Mouse (Mus musculus) intestine, postnatal 0 days (tissue): Measurements from ENCODE around the gene Ly6g6c. TPM values are rescaled to one million over a fixed set of nuclear protein-coding genes. Genes with fewer than 3 reads are reported as not detected.

Source experiments
- ATAC-seq: fragments of 200-750 bp; cut with Nextera tagmentation; 2 replicates; pipeline ENCODE4 v1.8.0; 2017; ENCODE audit warnings: mild to moderate bottlenecking, moderate TSS enrichment, moderate library complexity
- H3K27ac ChIP-seq: fragments of 300-500 bp; sonication (generic); 2 replicates; pipeline ENCODE4 v1.5.1; 2014; ENCODE audit warnings: mild to moderate bottlenecking, low read depth, low read length, moderate library complexity
- H3K27me3 ChIP-seq: fragments of 300-500 bp; sonication (generic); replicated peaks from 2 replicates; pipeline ENCODE4 v1.6.1; 2014; ENCODE audit warnings: low read length, mixed read lengths; ENCODE audit not compliant: control insufficient read depth, insufficient read depth
- H3K36me3 ChIP-seq: fragments of 300-500 bp; sonication (generic); 2 replicates; pipeline ENCODE4 v1.6.1; 2014; ENCODE audit warnings: mild to moderate bottlenecking, moderate library complexity; ENCODE audit not compliant: control insufficient read depth, insufficient read depth
- H3K4me1 ChIP-seq: fragments of 300-500 bp; sonication (generic); replicated peaks from 2 replicates; pipeline ENCODE4 v1.6.1; 2014; ENCODE audit warnings: antibody characterized with exemption, low read length, mixed read lengths; ENCODE audit not compliant: control insufficient read depth, insufficient read depth
- H3K4me2 ChIP-seq: fragments of 300-500 bp; sonication (generic); replicated peaks from 2 replicates; pipeline ENCODE4 v1.6.1; 2014; ENCODE audit warnings: low read depth, mild to moderate bottlenecking, moderate library complexity
- H3K4me3 ChIP-seq: fragments of 300-500 bp; sonication (generic); 2 replicates; pipeline ENCODE4 v1.5.1; 2014; ENCODE audit warnings: low read depth, low read length
- H3K9ac ChIP-seq: fragments of 300-500 bp; sonication (generic); 2 replicates; pipeline ENCODE4 v1.6.1; 2014; ENCODE audit warnings: mild to moderate bottlenecking, low read depth, low read length
- H3K9me3 ChIP-seq: fragments of 300-500 bp; sonication (generic); 2 replicates; pipeline ENCODE4 v1.6.1; 2016; ENCODE audit warnings: mixed run types; ENCODE audit not compliant: control insufficient read depth
- CTCF ChIP-seq: sonication (generic); IDR thresholded peaks from 2 replicates; pipeline ENCODE4 v1.5.1; 2016; ENCODE audit warnings: low read depth, mild to moderate bottlenecking, control low read depth, antibody characterized with exemption, moderate library complexity
- WGBS: fragments of 180-500 bp; shearing (Covaris S2); extraction: QIAGEN DNeasy Blood & Tissue Kit; methylation state at CpG from one replicate; pipeline ENCODE4 v1.1.7; 2014; 5-methylcytosine and 5-hydroxymethylcytosine counted together
- polyA plus RNA-seq: library from polyadenylated mRNA; unstranded; fragments of >200 nt; fragmentation: Nextera tagmentation; extraction: Ambion mirVana; gene quantifications from 2 replicates; pipeline ENCODE4 v1.2.1, GENCODE M21; 2015

The Ly6g6c gene
- polyA plus RNA-seq, 1 experiment from 2014 or later: 0.12 TPM

GRCm38 (mm10) chr17:35019894-35020293, 45.3 kb upstream of the Ly6g6c start:
- Histone ChIP-seq H3K4me3 (no peak overlapping the region), H3K9ac (no peak overlapping the region), H3K27me3 (no peaks in the 10 kb centered on the region), H3K27ac (no peak overlapping the region), H3K4me1 (peaks cover 6% of the 10 kb centered on the region), H3K9me3 (no peaks in the 10 kb centered on the region), H3K36me3 (peaks cover 15% of the 10 kb centered on the region), H3K4me2 (no peak overlapping the region)
- TF ChIP-seq CTCF: no peak
- 87% methylated on average over 11 of the region's 11 CpGs for WGBS
- ATAC-seq: no peak

- H3K4me2 ChIP-seq: no peak overlapping the region
- TF ChIP-seq CTCF: no peak
- H3K9ac ChIP-seq: no peak overlapping the region
- peaks cover 6% of the 10 kb centered on the region for H3K4me1 ChIP-seq
- H3K4me3 ChIP-seq: no peak overlapping the region
- no peaks in the 10 kb centered on the region for H3K27me3 ChIP-seq
- no peak for ATAC-seq
- H3K9me3 ChIP-seq: no peaks in the 10 kb centered on the region
- H3K27ac ChIP-seq: no peak overlapping the region
- 77% methylated on average over 8 of the region's 8 CpGs for WGBS
- H3K36me3 ChIP-seq: peaks cover 9% of the 10 kb centered on the region
Measured at GRCm38 (mm10) chr17:35020551-35020950, 44.6 kb upstream of the Ly6g6c start.

DNA sequence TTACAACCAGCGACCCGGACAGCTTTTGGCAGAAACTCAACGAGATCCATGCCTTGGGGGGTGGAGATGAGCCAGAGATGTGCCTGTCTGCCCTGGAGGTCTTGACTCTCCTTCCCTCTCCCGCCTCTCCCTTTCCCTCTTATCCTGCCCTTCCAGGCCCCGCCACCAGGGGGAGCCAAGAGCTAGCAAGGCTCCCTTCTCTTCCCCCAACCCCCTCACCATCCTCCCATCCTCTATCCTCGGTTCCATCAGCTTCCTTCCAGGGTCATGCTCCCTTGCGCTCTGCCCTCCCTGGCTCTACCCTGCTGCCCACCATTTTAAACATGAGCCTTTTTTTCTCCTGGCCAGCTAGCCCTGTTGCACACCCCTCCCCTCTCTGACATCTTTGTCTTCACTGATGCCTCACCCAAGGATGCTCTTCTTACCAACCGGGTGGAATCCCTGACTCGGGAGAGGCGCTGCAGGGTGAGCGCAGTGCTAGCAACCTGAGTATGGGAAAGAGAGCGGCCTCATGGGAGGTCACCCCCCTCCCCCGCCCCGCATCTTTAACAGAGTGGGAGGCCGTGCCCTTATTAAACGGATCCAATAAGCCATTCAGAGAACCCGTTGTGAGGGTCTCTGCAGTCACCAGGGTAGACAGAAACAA, 43.9 kb upstream of the Ly6g6c start:
- peaks cover 1% of the 10 kb centered on the region; the same call in 1 of the 2 replicates for H3K36me3 ChIP-seq
- peak overlapping the region; percentile 14; the same call in 1 of the 2 replicates for H3K4me2 ChIP-seq
- ATAC-seq: no peak
- H3K27me3 ChIP-seq: no peaks in the 10 kb centered on the region
- H3K27ac ChIP-seq: no peak overlapping the region
- peaks cover 6% of the 10 kb centered on the region for H3K4me1 ChIP-seq
- no peak overlapping the region for H3K4me3 ChIP-seq
- no peak overlapping the region for H3K9ac ChIP-seq
- whole genome bisulfite sequencing: 14% methylated on average over 17 of the region's 17 CpGs
- H3K9me3 ChIP-seq: no peaks in the 10 kb centered on the region
- peak; percentile 99 for TF ChIP-seq CTCF

GRCm38 (mm10) chr17:35021842-35022477, 43.2 kb upstream of the Ly6g6c start:
- no peak overlapping the region for H3K4me2 ChIP-seq
- H3K4me1 ChIP-seq: no peaks in the 10 kb centered on the region; the same call in 1 of the 2 replicates
- no peak overlapping the region for H3K27ac ChIP-seq
- no peaks in the 10 kb centered on the region for H3K9me3 ChIP-seq
- no peak overlapping the region for H3K9ac ChIP-seq
- TF ChIP-seq CTCF: 0 out of 2 replicates have a peak, but pooled peaks have one; percentile 16
- H3K27me3 ChIP-seq: no peaks in the 10 kb centered on the region
- no peaks in the 10 kb centered on the region for H3K36me3 ChIP-seq
- WGBS: 25% methylated on average over 6 of the region's 6 CpGs
- H3K4me3 ChIP-seq: no peak overlapping the region
- ATAC-seq: no peak

DNA sequence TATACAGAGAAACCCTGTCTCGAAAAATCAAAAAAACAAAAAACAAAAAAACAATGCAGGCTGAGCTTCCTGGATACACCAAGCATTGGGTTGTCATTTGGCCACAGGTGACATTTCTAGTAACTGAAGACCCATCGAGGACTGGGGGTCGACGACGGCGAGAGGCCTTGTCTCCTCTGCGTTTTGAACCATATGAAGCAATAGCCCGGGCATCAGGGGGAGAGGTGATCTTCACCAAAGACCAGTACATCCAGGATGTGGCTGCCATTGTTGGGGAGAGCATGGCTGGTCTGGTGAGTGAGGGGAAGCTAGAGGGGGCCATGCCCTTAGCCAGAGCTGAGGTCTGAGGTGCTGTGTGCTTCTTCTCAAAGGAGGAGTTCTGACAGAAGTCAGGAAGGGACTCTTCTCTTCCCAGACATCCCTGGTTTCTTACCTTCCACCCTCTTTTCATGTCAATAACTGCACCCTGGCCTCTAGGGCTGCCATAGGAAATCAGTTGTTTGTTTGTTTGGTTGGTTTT, 42.6 kb upstream of the Ly6g6c start:
- no peak for ATAC-seq
- no peak for TF ChIP-seq CTCF
- no peak overlapping the region for H3K27ac ChIP-seq

GRCm38 (mm10) chr17:35023221-35023620, 42.0 kb upstream of the Ly6g6c start:
- H3K4me3 ChIP-seq: no peak overlapping the region
- 84% methylated on average over 5 of the region's 5 CpGs for WGBS
- ATAC-seq: no peak
- H3K9ac ChIP-seq: no peak overlapping the region
- H3K4me1 ChIP-seq: no peaks in the 10 kb centered on the region; the same call in 1 of the 2 replicates
- peak; percentile 33 for TF ChIP-seq CTCF
- no peak overlapping the region for H3K4me2 ChIP-seq
- H3K36me3 ChIP-seq: no peaks in the 10 kb centered on the region
- no peaks in the 10 kb centered on the region for H3K9me3 ChIP-seq
- H3K27ac ChIP-seq: no peak overlapping the region; the same call in 1 of the 2 replicates
- H3K27me3 ChIP-seq: no peaks in the 10 kb centered on the region

More for the DNA sequence above, 42.6 kb upstream of the Ly6g6c start:
- Histone ChIP-seq H3K36me3 (no peaks in the 10 kb centered on the region), H3K4me2 (no peak overlapping the region), H3K4me3 (no peak overlapping the region), H3K9ac (no peak overlapping the region), H3K4me1 (no peaks in the 10 kb centered on the region; the same call in 1 of the 2 replicates), H3K9me3 (no peaks in the 10 kb centered on the region), H3K27me3 (no peaks in the 10 kb centered on the region)
- 95% methylated on average over 8 of the region's 8 CpGs for WGBS
